Mouse (Mus musculus): ENCODE results near the gene Cox8b.

Gene Cox8b

GRCm38 (mm10) chr7:140900220-140900619 lies at the start of gene Cox8b:
Gene Cox8b, minus strand, starts transcription at chr7:140900446.
- DNase-seq: no peak

DNA sequence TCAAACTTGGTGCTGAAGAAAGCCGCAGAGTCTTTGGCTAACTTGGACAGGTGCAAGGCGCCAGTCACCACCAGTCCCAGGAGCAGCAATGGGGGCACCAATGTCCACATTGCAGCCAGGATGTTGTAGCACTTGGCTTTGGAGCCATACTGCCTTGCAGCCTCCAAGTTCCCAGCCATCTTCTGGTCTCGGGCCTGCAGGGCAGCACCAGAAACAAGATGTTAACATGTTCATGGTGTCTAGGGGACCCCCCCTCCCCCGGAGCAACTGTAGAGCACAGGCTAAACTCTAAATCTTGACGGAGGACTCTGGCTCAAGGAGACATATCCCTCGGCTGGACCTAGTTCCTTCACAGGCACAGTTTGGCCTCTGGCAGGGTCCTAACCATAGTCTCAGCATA lies 49.0 kb upstream of the Cox8b start:
- DNase-seq: no peak

GRCm38 (mm10) chr7:140948161-140948560 lies 47.9 kb upstream of the Cox8b start:
- DNase-seq: no peak

- DNase-seq: no peak
Observed at GRCm38 (mm10) chr7:140946980-140947379, 46.7 kb upstream of the Cox8b start.

- no peak for DNase-seq
Observed at GRCm38 (mm10) chr7:140946311-140946710, 46.1 kb upstream of the Cox8b start.

DNA sequence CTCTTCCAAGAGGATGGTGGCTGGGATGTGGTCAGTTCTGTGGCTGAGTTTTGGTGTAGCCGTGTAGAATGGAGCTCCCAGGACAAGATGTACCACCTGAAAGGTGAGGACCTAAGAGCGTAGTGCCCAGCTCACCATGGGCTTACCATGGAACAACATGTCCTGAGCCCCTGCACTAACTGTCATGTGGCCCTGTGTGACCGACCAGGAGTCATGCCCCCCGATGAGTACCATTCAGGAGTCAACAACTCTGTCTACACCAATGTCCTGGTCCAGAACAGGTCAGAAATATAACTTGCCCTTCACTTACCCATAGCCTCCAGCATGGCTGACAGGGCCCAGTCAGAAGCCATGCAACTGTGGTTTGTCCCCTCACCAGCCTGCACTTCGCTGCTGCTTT lies 45.0 kb upstream of the Cox8b start:
- DNase-seq: no peak

DNA sequence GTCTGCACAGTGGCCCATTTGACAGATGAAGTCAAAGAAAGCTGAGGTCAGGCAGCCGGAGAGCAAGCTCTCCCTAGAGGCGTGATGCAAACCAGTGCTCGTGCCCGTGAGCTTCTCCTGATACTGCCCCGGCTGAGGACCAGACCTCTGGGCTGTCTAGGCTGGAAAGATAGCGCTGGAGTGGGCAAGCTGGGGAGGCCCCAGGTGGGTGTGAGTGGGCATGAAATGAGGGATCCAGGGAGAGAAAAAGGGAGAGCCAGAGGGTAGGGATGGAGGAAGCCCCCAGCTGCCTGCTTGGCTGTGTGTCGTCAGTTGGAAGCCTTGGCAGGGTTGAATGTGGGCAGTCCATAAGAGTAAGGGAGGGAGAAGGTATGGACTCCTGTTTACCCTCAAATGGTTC lies 44.0 kb upstream of the Cox8b start:
- DNase-seq: no peak

DNA sequence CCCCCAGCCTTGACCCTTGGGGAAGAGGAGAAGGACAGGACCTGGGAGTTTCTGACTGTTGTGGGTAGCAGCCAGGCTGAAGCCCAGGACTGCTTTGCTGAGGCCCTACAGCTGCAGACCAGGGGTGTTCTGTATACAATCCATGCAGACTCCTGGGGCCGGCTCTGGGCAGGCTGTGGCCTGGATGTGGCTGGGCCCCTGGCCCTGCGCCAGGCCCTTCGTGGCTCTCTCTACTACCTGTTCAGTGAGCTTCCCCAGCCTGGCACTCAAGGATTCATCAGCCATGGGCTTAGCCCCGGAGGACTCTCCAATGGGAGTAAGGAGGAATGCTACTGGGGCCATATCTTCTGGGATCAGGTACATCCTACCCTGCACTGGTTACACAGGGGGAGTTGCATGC lies 43.1 kb upstream of the Cox8b start:
- no peak for DNase-seq

- no peak for DNase-seq
Observed at GRCm38 (mm10) chr7:140942811-140943210, 42.6 kb upstream of the Cox8b start.

DNA sequence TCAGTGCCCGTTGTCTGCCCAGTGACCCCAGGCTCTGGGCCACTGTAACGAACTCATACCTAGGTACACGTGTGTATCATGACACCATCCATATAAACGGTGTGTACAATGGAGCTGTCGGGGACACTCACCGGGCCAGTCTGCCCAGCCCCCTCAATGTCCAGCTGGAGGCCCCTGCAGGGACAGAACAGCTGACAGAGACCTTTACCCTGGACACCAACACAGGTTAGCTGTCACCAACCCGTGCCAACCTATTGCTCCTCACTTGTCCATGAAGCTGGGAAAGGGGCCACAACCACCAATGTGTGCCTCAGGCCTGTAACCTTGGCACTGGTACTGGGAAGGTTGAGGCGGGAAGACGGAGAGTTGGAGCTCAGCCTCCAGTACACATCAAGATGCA lies 42.1 kb upstream of the Cox8b start:
- peak in 1 of 2 experiments; percentile 25 for DNase-seq

- DNase-seq: peak; percentile 82 to 84
Observed at GRCm38 (mm10) chr7:140941222-140942051, 41.2 kb upstream of the Cox8b start, which contains the start of gene Pgghg. Gene Pgghg, plus strand, starts transcription at chr7:140941391.

- no peak for DNase-seq
Observed at GRCm38 (mm10) chr7:140939669-140940171, 39.5 kb upstream of the Cox8b start.

DNA sequence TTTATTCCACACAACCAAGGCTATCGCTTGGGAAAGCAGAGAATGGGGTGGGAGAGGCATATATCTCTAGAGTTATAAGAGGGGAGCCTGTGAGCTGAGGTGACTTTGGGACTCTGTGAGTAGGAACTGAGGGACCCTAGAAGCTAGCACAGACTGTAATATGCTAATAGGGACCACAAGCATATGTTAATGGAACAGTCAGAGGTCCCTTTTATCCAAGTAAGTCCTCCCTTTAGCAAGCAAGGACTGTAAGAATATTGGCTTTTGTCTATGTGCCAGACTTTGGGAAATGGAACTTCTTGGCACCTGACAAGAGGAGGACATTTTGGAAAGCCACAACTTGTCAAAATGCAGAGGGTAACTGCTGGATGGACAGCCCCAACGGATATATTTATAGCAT lies 38.6 kb upstream of the Cox8b start:
- DNase-seq: no peak

DNA sequence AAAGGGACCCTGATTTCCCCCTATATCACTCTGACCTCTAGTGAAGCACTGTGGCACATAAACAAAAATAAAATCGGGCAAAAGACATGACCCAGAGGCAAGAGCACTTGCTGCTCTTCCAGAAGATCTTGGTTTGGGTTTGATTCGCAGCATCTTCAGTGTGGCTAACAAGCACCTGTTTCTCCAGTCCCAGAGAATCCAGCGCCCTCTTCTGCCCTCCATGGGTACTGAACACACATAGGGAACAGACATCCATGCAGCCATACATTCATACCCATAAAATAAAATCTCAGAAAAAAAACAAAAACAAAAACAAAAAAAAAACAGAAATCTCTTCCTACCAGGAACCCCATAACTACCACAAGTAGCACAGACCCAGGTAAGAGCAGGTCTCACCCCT lies 38.2 kb upstream of the Cox8b start:
- DNase-seq: no peak

- no peak for DNase-seq
Observed at GRCm38 (mm10) chr7:140927181-140927580, 26.9 kb upstream of the Cox8b start.

DNA sequence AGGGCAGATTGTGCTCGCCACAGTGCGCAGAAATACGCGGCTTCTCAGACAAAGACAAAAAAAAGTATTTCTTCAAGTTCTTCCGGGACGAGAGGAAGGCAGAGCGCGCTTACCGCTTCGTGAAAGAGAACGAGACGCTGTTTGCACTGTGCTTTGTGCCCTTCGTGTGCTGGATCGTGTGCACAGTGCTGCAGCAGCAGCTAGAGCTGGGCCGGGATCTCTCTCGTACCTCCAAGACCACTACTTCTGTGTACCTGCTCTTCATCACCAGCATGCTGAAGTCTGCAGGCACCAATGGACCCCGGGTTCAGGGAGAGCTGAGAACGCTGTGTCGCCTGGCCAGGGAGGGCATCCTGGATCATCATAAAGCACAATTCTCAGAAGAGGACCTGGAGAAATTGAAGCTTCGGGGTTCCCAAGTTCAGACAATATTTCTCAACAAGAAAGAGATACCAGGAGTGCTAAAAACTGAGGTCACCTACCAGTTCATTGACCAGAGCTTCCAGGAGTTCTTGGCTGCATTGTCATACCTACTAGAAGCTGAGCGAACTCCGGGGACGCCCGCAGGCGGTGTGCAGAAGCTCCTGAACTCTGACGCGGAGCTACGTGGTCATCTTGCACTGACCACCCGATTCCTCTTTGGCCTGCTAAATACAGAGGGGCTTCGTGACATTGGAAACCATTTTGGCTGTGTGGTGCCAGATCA lies 23.0 kb upstream of the Cox8b start:
- DNase-seq: no peak

DNA sequence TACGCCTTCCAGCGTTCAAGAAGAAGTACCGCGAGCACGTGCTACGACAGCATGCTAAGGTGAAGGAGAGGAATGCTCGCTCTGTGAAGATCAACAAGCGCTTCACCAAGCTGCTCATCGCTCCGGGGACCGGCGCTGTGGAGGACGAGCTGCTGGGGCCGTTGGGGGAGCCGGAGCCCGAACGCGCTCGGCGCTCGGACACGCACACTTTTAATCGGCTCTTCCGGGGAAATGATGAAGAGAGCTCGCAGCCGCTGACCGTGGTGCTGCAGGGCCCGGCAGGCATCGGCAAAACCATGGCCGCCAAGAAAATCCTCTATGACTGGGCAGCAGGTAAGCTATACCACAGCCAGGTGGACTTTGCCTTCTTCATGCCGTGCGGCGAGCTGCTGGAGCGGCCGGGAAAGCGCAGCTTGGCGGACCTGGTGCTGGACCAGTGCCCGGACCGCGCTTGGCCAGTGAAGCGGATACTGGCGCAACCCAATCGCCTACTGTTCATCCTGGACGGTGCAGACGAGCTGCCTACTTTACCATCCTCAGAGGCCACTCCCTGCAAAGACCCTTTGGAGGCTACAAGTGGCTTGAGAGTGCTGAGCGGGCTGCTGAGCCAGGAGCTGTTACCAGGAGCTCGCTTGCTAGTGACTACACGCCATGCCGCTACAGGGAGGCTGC lies 22.3 kb upstream of the Cox8b start:
- peak in 1 of 2 experiments; percentile 31 for DNase-seq

DNA sequence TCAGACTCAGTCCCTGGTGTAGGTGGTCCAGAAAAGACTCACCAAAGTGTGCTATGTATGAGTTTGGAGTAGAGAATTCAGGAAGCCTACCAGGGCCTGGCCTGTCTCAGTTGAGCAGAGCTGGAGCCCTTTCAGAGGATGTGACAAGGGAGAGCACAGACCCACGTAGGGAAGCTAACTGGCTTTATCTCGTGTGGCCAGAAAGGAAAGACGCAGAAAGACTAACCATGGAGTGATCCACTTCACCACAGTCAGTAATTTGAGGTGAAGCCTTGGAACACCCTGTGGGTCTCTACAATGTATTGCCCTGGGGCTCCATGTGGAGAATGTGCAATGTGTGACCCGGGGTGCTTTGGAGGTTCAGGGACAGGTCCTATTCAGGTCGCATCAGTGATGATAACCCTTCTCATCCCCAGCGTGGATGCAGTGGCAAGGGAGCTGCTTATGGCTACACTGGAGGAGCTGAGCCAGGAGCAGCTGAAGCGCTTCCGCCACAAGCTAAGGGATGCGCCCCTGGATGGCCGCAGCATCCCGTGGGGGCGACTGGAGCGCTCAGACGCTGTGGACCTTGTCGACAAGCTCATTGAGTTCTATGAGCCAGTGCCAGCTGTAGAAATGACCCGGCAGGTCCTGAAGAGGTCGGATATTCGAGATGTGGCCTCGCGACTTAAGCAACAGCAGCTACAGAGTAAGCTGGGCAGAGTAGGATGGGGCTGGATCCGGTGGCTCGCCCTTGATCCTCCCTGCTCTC lies 21.2 kb upstream of the Cox8b start:
- no peak for DNase-seq

GRCm38 (mm10) chr7:140920418-140921029 lies 20.3 kb upstream of the Cox8b start, which contains the start of gene Nlrp6:
Gene Nlrp6, plus strand, starts transcription at chr7:140920902.
- no peak for DNase-seq

- no peak for DNase-seq
Observed at GRCm38 (mm10) chr7:140919911-140920310, 19.7 kb upstream of the Cox8b start.

DNA sequence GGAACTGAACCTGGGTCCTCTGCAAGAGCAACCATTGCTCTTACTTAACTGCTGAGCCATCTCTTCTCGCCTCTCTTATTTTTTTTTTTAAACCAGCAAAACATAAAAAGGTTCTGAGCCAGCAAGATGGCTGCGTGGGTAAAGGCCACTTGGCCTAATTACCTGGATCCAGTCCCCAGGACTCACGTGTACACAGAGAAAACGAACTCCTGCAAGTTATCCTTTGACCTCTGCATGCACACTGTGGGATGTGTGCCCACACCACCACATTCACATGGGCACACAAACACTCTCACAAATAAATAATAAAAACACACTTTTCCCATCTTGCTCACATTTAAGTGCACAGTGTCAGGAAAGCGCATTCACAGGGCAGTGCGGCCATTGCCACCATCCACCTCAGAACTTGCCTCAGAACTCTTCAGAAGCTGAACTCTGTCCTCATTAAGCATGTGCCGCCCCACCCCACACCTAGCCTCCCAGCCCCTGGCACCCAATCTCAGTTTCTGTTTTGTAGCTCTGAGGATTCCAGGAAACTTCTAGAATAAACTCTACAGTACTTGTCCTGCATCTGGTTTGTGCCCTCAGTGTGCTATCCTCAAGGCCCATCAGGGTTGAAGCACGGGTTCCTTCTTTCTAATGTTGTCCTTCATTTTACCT lies 13.9 kb upstream of the Cox8b start:
- no peak for DNase-seq
